Mouse (Mus musculus) left cerebral cortex, adult 2 months (tissue): ENCODE measurements around the gene Lrp6. TPM values are rescaled to one million over a fixed set of nuclear protein-coding genes. Genes with fewer than 3 reads are reported as not detected.

ENCODE experiments used
- DNase-seq, 2 experiments: peaks; one replicate each; pipeline ENCODE4 v3.0.0; 2021 to 2022; ENCODE audit warnings: low spot score in 2 of 2, mixed read lengths in 1 of 2; ENCODE audit errors: extremely low spot score in 1 of 2
- H3K27ac ChIP-seq: fragments of 200-600 bp; 2 replicates; pipeline ENCODE4 v1.8.1; 2022
- H3K4me3 ChIP-seq: fragments of 200-600 bp; 2 replicates; pipeline ENCODE4 v1.8.1; 2022
- CTCF ChIP-seq: fragments of 200-600 bp; IDR thresholded peaks from 2 replicates; pipeline ENCODE4 v1.8.1; 2022; ENCODE audit warnings: antibody characterized with exemption, mild to moderate bottlenecking, moderate library complexity
- intact Hi-C: fragments of 180-260 bp; cut with DNase I; formaldehyde crosslinking; loops from one replicate; pipeline ENCODE4 v1.15.1; 2025
- long read RNA-seq, 2 experiments: library from polyadenylated mRNA; stranded (forward); transcript quantifications; one replicate each; pipeline ENCODE4 v2.0.0; 2021; ENCODE audit warnings: borderline mapping rate in 2 of 2
- total RNA-seq, 2 experiments: library from RNA; stranded (reverse); gene quantifications; 2 replicates each; pipeline ENCODE4 v1.2.3; 2021

Lrp6 gene
- 10 to 100 TPM; 47.2 to 48.0 TPM for total RNA-seq
- long read RNA-seq, experiment 1, full-length matches to known transcripts: 6 of 20 reads
- long read RNA-seq, experiment 1, partial matches to known transcripts: 4 of 20 reads
- long read RNA-seq, experiment 1, other reads (novel, unspliced or antisense): 10 of 20 reads
- long read RNA-seq, experiment 2, full-length matches to known transcripts: 12 of 32 reads
- long read RNA-seq, experiment 2, partial matches to known transcripts: 10 of 32 reads
- long read RNA-seq, experiment 2, other reads (novel, unspliced or antisense): 10 of 32 reads

- no peak for TF ChIP-seq CTCF
- DNase-seq: peak; percentile 78 to 81
- Histone ChIP-seq H3K27ac (peak within 1 kb of the TSS; percentile 95), H3K4me3 (peak within 1 kb of the TSS; percentile 72)
- intact Hi-C loops: loop anchor here (1.0 to 5.0 kb wide), 3 partner anchors 40 to 128 kb away; no protein-coding TSS in a partner anchor
These were observed at the start of gene Lrp6 for GRCm38 (mm10) chr6:134566818-134567485. Lrp6 (minus strand) TSS chr6:134566965.

GRCm38 (mm10) chr6:134614723-134615648 lies 48.2 kb upstream of the Lrp6 start:
- intact Hi-C loops: loop anchor here (1.0 to 5.0 kb wide), 2 partner anchors 190 to 653 kb away; no protein-coding TSS in a partner anchor
- Histone ChIP-seq H3K27ac (no peak overlapping the region), H3K4me3 (peak overlapping the region; percentile 40)
- TF ChIP-seq CTCF: peak; percentile 99
- DNase-seq: peak; percentile 83 to 87

GRCm38 (mm10) chr6:134614322-134614721 lies 47.6 kb upstream of the Lrp6 start:
- no peak for DNase-seq
- Histone ChIP-seq H3K27ac (no peak overlapping the region), H3K4me3 (no peak overlapping the region)
- intact Hi-C loops: no loop called here
- no peak for TF ChIP-seq CTCF

- intact Hi-C loops: no loop called here
- no peak overlapping the region for H3K27ac ChIP-seq
- H3K4me3 ChIP-seq: no peak overlapping the region
- no peak for DNase-seq
- no peak for TF ChIP-seq CTCF
These were observed 45.1 kb upstream of the Lrp6 start for GRCm38 (mm10) chr6:134611896-134612295.

- intact Hi-C loops: no loop called here
- TF ChIP-seq CTCF: no peak
These were observed 43.6 kb upstream of the Lrp6 start for GRCm38 (mm10) chr6:134610380-134610779.

GRCm38 (mm10) chr6:134606949-134607746 lies 40.4 kb upstream of the Lrp6 start:
- no peak overlapping the region for H3K27ac ChIP-seq
- no peak overlapping the region for H3K4me3 ChIP-seq
- DNase-seq: no peak
- intact Hi-C loops: loop anchor here (2.0 to 5.0 kb wide), 4 partner anchors 40 to 182 kb away; partner anchors contain the start of gene Lrp6
- TF ChIP-seq CTCF: peak; percentile 65

More at GRCm38 (mm10) chr6:134610380-134610779, 43.6 kb upstream of the Lrp6 start:
- DNase-seq: no peak
- no peak overlapping the region for H3K27ac ChIP-seq
- H3K4me3 ChIP-seq: no peak overlapping the region

GRCm38 (mm10) chr6:134606540-134606939 lies 39.8 kb upstream of the Lrp6 start:
- Histone ChIP-seq H3K4me3 (no peak overlapping the region), H3K27ac (no peak overlapping the region)
- DNase-seq: no peak
- TF ChIP-seq CTCF: no peak
- intact Hi-C loops: loop anchor here (2.0 to 5.0 kb wide), 4 partner anchors 39 to 182 kb away; partner anchors contain the start of gene Lrp6

- no peak for DNase-seq
- no peak for TF ChIP-seq CTCF
- intact Hi-C loops: loop anchor here (5.0 kb wide), 3 partner anchors 38 to 138 kb away; partner anchors contain the start of gene Lrp6
- Histone ChIP-seq H3K4me3 (no peak overlapping the region), H3K27ac (no peak overlapping the region)
These were observed 38.4 kb upstream of the Lrp6 start for GRCm38 (mm10) chr6:134605196-134605595.

- H3K4me3 ChIP-seq: no peak overlapping the region
- TF ChIP-seq CTCF: no peak
- DNase-seq: no peak
- H3K27ac ChIP-seq: no peak overlapping the region
- intact Hi-C loops: no loop called here
These were observed 35.7 kb upstream of the Lrp6 start for GRCm38 (mm10) chr6:134602371-134603003.

GRCm38 (mm10) chr6:134601766-134602165 lies 35.0 kb upstream of the Lrp6 start:
- intact Hi-C loops: no loop called here
- no peak for TF ChIP-seq CTCF
- Histone ChIP-seq H3K27ac (no peak overlapping the region), H3K4me3 (no peak overlapping the region)
- DNase-seq: no peak
